ENCODE assay signal across 17 mouse cellular contexts in the genomic region with DNA sequence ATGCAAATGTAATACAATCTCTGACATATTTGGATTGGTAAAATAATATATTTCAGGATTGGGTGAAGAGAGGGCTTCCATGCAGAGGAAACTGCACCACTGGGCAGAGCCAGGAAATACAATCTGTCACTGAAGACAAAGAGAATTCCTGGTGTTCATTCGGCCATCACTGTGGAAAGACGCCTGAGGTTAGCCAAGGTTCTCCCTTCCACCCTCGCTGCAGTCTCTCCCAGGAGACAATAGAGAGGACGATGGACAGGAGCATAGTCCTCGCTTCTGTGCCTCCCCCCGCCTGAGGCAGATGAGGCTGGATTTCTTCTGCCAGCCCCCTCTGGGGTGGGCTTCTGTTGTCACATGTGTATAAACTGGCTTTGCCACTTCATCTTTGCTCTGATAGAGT.
DNase-seq lines count a peak whose midpoint lies in the region; ATAC-seq lines count a peak whose summit lies in the region.
"Had no signal": no experiment of that assay in that cellular context is flagged by ENCODE, and none has a peak within 500 bp of the region (broad histone marks: within the 10 kb centered on the region; RNA-seq: fewer than 3 reads in every experiment).

No protein-coding gene starts in this region.

- H3K27ac ChIP-seq in embryonic facial prominence, embryonic 14.5 days (replicated peaks; ENCODE audit: low read depth, low read length) = no peak overlapping the region
- peak overlapping the region; percentile 64 for H3K27ac ChIP-seq in midbrain, embryonic 10.5 days (replicated peaks)
- H3K27ac ChIP-seq: liver, embryonic 13.5 days; neural tube, embryonic 13.5 days had no signal

- H3K4me2 ChIP-seq in embryonic facial prominence, embryonic 14.5 days (ENCODE audit: low read depth, low read length) = no peak overlapping the region
- H3K4me2 ChIP-seq: liver, embryonic 13.5 days; neural tube, embryonic 13.5 days had no signal

- no peaks in the 10 kb centered on the region for H3K27me3 ChIP-seq in embryonic facial prominence, embryonic 14.5 days (replicated peaks; ENCODE audit: control insufficient read depth, insufficient read depth, low read length)
- no peaks in the 10 kb centered on the region for H3K27me3 ChIP-seq in midbrain, embryonic 10.5 days (ENCODE audit: low read depth, poor library complexity, severe bottlenecking)
- H3K27me3 ChIP-seq: liver, embryonic 13.5 days; megakaryocyte, embryonic 14.5 days; neural tube, embryonic 13.5 days had no signal

- no peaks in the 10 kb centered on the region for H3K4me1 ChIP-seq in embryonic facial prominence, embryonic 14.5 days (ENCODE audit: control insufficient read depth, insufficient read depth, low read length)
- H3K4me1 ChIP-seq in midbrain, embryonic 10.5 days = peaks cover 12% of the 10 kb centered on the region
- H3K4me1 ChIP-seq: liver, embryonic 13.5 days; megakaryocyte, embryonic 14.5 days had no signal

- peak; percentile 7 to 17 for DNase-seq in kidney, postnatal 4 days
- DNase-seq in kidney, adult 11 months = no peak
- DNase-seq in embryonic facial prominence, embryonic 14.5 days (ENCODE audit: low spot score) = peak; percentile 61
- DNase-seq in midbrain, embryonic 10.5 days (ENCODE audit: low spot score) = no peak
- DNase-seq in ovary, postnatal 36 days (ENCODE audit: low spot score) = no peak
- no peak for DNase-seq in heart, adult 18-20 months
- DNase-seq: cerebellum, adult 18-20 months; heart, postnatal 14 days; kidney, adult 8-10 months; layer of hippocampus, adult 9-11 months; liver, embryonic 13.5 days; right cerebral cortex, postnatal 14 days; thymus, adult 2 months had no signal

- no peaks in the 10 kb centered on the region for H3K36me3 ChIP-seq in embryonic facial prominence, embryonic 14.5 days (ENCODE audit: control insufficient read depth, insufficient read depth, low read length)
- H3K36me3 ChIP-seq in midbrain, embryonic 10.5 days = no peaks in the 10 kb centered on the region
- H3K36me3 ChIP-seq: liver, embryonic 13.5 days; neural tube, embryonic 13.5 days had no signal

- H3K9ac ChIP-seq in embryonic facial prominence, embryonic 14.5 days (ENCODE audit: low read depth, low read length) = no peak overlapping the region
- H3K9ac ChIP-seq: liver, embryonic 13.5 days; neural tube, embryonic 13.5 days had no signal

- ATAC-seq in embryonic facial prominence, embryonic 14.5 days (ENCODE audit: low read depth) = peak; percentile 65
- no peak for ATAC-seq in monocyte, adult 5-6 weeks (replicated peaks; ENCODE audit: insufficient number of reproducible peaks, low FRiP score, low TSS enrichment, poor library complexity, severe bottlenecking)
- ATAC-seq: lung, postnatal 0 days had no signal

- H3K4me3 ChIP-seq in embryonic facial prominence, embryonic 14.5 days (ENCODE audit: low read depth, low read length) = no peak overlapping the region
- H3K4me3 ChIP-seq in midbrain, embryonic 10.5 days = no peak overlapping the region
- H3K4me3 ChIP-seq: liver, embryonic 13.5 days; megakaryocyte, embryonic 14.5 days; neural tube, embryonic 13.5 days had no signal

- no peaks in the 10 kb centered on the region for H3K9me3 ChIP-seq in embryonic facial prominence, embryonic 14.5 days (ENCODE audit: control insufficient read depth, low read length)
- no peaks in the 10 kb centered on the region for H3K9me3 ChIP-seq in midbrain, embryonic 10.5 days (replicated peaks)
- H3K9me3 ChIP-seq: liver, embryonic 13.5 days; neural tube, embryonic 13.5 days had no signal

- WGBS in embryonic facial prominence, embryonic 14.5 days = 18% methylated on average over 6 of the region's 6 CpGs
- 14% methylated on average over 6 of the region's 6 CpGs for WGBS in midbrain, embryonic 10.5 days

Comparison
In these comparisons a context has a peak if more than half of its experiments do, and no peak if none do; other contexts are left out.
1. DNase-seq: peak in kidney, postnatal 4 days (2 of 2) and embryonic facial prominence, embryonic 14.5 days (single experiment); none in kidney, adult 11 months (single experiment), midbrain, embryonic 10.5 days (single experiment), ovary, postnatal 36 days (single experiment) and heart, adult 18-20 months (0 of 2).